Mouse (Mus musculus): Measurements from ENCODE around the gene Gm11273.

Gene Gm11273

DNA sequence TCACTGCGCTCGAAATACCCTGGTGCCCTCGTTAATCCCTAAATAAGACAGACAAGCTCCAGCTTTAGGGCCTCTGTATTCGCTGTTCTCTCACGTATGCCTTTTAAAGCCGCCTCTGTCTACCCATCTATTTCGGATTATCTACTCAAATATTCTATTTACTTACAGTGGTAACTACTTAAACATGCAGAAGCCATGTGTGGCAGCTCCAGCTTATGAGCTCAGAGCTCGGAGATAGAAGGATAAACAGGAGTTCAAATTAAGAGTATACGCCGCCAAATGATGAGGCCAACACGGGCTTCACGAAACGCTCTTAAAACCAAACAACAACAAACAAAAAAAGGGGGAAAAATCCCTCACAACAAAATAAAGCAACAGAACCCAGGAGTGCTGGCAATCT, 48.2 kb downstream of the Gm11273 start:
- in situ Hi-C loops (cut with MboI, MseI): no loop called here

Measured in T-helper 17 cell (primary cell).